Mouse (Mus musculus) right cerebral cortex, adult 2 months (tissue): Measurements from ENCODE around the gene A830018L16Rik.
"Not testable (repeated sequence)": the region's sequence is repeated elsewhere in the genome, so short reads cannot be mapped to it uniquely, and the experiment has no call there.

Experiments
- DNase-seq, 2 experiments: peaks; one replicate each; pipeline ENCODE4 v3.0.0; 2021 to 2022; ENCODE audit warnings: low spot score in 2 of 2

The A830018L16Rik gene

DNA sequence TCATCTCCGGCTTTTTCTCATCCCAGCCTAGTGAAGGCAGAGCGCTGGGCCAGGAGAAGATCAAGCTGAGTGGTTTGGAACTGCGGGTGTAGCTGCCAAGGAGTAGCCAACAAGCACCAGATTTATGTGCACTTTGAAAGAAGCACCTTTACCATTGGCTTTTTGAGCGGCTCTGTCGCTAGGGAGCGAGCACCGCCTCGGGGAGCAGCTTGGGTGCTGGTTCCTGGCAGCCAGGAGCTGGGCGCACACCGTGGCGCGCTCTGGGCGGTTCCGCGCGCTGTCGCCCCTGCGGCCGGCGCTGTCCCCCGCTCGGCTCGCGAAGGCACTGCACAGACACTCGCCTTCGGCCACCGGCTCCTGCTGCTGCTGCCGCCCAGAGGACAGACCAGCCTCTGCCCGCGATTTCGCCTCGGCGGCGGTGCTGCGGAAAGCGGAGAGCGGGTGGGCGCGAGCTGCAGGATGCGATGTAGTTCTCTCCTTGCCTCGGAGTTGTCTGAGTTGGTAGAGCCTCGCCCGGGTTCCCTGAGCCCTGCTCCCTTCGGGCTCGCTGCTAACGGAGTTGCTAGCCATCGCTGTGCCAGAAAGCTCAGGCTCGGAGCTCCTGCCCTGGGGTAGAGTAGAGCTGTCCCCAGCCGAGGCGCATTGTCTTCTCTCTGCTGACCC lies at the start of gene A830018L16Rik:
A830018L16Rik (plus strand) TSS at position 212 of the 663 bp plus-strand sequence.
- DNase-seq, result peak; percentile 80 to 83

- DNase-seq, result no peak
These were observed 28.1 kb upstream of the A830018L16Rik start for GRCm38 (mm10) chr1:11385846-11386245.

DNA sequence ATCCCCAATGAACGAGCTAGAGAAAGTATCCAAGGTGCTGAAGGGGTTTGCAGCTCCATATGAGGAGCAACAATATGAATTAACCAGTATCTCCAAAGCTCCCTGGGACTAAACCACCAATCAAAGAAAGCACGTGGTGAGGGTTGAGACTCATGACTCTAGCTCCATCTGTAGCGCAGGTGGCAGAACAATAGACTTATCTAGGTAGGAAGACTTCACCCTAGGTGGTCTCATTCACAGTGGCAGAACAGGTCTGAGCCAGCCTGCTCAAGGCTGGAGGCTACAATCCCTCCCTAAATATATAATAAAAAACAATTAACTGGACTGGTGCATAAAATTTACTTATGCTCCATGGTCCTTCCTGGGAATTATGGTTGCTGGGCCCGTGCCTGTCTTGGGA lies 18.5 kb upstream of the A830018L16Rik start:
- no peak for DNase-seq

DNA sequence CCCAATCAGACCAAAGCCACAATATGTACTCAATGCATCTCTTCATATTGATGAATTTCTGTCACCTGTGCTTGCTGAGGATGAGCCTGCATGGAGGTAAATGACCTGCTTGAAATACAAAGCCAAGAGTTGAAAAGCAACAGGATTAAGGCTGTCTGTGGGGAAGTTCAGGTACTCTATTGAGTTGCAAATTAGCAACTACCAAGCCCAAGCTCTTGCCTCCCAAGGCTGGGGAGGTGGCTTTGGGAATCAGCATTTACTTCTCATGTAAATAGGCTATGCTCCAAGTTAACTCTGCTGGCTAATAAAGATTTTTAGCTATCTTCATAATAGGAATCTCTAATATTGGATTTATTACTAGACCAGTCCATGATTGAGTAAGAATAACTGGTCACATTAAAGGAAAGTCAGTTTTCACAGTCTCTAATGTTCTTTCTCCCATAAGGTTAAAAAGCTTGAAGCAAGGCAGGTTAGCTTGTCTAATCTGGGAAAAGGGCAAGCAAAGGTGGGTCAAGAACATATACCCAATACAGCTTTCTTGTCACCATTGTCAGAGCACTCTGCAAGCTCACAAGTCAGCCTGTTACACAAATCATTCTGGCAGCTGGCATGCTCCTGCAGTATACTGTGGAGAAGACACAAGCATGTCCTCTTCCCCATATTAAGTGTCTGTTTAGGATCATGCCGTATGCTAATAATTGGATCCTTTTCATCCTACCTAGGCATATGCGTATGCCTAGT lies 17.7 kb upstream of the A830018L16Rik start:
- DNase-seq, result no peak

GRCm38 (mm10) chr1:11401159-11401558 lies 12.7 kb upstream of the A830018L16Rik start:
- DNase-seq, result no peak

DNA sequence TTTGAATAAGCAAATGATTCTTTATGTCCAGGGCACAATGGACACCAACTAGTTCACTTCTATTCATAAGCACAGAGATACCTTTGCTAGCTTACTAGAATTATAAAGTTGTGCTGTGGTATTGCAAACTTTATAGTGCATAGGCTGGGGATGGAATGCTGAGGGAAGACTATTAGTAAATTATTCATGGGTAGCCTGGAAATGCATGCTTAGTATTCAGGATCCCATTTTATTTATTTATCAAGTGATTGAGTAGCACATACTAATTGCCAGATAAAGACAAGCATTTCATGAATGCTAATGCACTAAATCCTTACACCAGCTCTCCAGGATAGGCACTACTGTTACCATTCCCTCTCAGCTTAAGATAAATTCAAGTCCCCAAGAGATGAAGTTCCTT lies 8.4 kb upstream of the A830018L16Rik start:
- DNase-seq, result no peak

DNA sequence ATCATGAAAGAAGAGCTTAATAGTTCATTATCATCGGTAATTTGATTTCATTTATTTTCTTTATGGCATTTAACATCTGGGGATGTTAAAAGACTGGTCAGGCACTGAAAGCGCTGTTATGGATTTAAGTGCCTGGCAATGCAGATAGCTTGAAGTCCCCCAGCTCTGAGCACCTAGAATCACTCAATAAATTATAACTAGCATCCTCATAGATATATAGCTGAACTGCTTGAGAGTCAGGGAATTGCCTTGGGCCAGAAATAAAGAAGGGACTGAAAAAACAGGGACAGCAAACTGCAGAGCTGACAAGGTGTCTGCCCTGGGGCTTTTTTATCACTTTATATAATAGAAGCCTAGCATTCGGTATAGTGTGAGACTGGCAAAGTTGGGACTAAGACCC lies 7.9 kb upstream of the A830018L16Rik start:
- no peak for DNase-seq

GRCm38 (mm10) chr1:11414560-11414959 lies 655 bp downstream of the A830018L16Rik start:
- no peak for DNase-seq

- DNase-seq, result no peak
These were observed 13.4 kb downstream of the A830018L16Rik start for GRCm38 (mm10) chr1:11427310-11427709.

DNA sequence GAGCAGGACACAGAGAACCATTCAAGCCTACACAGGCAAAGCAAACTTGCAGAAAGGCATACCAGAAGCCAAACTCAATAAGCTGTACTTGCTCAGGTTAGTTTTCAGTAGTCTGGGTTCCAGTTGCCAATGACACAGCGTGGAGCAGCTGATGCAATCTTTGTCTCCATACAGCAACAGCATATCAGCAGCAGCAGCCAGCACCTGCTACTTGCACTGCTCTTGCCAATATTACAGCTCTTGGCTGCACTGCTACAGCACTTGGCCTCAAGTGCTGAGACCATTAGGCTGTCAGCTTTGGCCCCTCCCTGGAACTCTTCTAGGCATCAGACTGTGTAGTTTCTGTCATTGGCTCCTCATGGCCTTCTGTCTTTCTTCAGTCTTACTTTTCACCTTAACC lies 44.4 kb downstream of the A830018L16Rik start:
- DNase-seq, result peak in 1 of 2 experiments; percentile 7

DNA sequence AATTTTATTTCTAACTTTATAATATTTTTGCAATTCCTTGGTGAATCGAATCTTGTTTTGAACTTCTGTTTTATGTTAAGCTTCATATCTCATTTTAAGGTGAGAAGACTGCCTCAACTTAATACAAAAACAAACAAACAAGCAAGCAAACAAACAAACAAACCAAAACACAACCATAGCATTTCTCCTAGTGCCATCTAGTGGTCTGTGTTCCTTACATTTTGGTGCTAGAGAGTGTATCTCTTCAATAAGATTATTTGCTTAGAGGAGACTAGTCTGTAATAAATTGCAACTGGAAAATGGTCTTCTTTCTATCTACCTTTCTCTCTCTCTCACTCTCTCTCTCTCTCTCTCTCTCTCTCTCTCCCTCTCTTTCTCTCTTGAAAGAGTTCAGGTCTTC lies 52.4 kb downstream of the A830018L16Rik start:
- DNase-seq, result no peak

- no peak for DNase-seq
These were observed 53.2 kb downstream of the A830018L16Rik start for GRCm38 (mm10) chr1:11467065-11467643.

DNA sequence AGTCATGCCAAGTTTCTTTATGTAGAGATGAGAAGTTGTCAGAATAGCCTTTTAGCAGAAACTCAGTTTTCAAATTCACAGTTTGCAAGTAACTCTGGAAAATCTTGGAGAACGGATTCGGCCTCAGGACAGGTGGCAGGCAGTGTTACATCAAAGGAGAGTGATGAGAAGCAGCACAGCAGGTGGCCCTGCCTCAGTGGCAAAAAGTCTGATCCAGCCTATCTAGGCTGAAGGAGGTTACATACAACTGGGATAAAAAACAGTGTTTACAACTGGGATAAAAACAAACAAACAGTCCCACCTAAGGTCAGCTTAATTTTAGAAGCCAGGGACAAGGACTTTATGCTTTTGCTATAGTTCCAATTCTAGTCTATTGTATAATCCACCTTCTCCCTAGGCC lies 79.0 kb downstream of the A830018L16Rik start:
- DNase-seq, result no peak

GRCm38 (mm10) chr1:11501556-11501955 lies 87.7 kb downstream of the A830018L16Rik start:
- no peak for DNase-seq

- DNase-seq, result not testable (repeated sequence)
These were observed 135.9 kb downstream of the A830018L16Rik start for GRCm38 (mm10) chr1:11549810-11550209.

DNA sequence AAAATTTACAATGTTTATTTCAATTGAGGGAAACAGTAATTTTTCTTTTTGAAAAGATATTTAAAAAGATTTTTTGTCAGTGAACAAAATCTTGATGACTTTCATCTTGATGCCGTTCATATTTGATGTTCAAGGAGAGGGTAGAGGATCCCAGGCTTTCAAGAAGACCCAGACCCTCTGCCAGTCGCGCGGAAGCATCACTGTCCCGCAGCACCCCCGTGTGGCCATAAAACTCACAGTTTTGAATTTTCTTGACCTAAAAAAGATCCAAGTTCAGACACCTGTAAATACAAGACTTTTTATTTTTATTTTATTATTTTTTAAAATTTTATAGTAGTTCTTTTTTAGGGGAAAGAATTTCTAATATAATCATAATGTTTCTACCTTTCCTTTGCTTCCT lies 151.4 kb downstream of the A830018L16Rik start:
- peak; percentile 50 to 59 for DNase-seq

DNA sequence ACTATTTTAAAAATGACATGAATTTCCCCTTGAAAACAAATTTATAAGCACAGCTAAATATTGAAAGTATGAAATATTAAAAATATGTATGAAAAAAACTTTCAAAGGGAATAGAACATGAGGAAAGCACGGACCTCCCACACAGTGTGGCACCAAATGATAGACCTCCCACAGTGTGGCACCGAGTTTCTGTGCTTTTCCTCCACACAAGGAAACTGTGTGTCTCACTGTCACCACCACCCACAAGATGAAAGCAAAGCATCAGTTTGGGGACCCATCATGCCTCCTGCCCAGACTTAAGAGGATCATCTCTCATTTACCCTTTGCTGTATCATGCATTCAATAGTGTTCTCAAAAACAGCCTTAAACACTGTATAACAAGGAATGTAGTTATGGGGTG lies 152.8 kb downstream of the A830018L16Rik start:
- DNase-seq, result no peak

DNA sequence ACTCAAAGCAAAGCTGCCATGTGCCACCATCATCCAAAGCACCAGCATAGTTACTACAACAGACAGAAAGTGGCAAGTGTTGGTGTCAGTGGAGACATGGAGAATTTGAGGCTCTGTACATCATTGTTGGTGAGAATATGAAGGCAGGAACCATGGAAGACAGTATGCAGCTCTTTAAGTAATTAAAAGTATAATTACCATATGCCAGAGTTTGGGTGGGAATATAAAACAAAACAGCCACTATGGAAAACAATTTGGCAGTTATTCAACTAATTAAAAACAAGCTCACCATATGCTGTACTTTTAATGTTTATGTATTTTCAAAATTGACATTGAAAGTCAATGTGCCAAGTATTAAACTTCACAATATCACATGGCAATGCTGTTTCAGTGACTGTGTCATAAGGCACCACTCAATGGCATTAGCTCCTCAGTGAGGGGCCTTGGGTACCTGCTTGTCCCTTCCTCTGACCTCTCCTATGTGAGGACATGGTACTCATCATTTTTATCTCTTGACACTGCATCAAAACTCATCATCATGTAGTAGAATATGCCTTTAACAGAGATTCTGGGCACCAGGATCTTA lies 153.5 kb downstream of the A830018L16Rik start:
- DNase-seq, result no peak

- DNase-seq, result no peak
These were observed 156.4 kb downstream of the A830018L16Rik start for GRCm38 (mm10) chr1:11570274-11570673.

- DNase-seq, result peak in 1 of 2 experiments; percentile 42
These were observed 159.6 kb downstream of the A830018L16Rik start for GRCm38 (mm10) chr1:11573462-11573861.

DNA sequence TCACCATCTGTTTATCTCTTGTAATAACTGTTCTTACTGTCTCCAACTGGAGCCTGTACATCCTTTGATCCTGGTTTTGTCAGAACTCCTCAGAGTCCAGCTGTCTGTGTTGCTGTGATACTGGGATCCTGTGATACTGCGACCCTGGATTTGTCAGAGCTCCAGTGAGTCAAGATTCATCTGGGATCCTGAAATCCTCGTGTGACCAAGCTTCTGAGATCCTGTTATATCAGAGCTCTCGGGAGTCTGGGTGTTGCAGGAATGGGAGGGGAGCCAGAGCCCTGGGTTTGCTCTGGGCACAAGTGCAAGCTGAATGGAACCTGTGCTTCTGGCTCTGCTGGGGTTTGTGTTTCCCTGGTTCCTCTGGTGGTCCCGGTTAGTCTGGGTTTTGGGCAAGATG lies 166.1 kb downstream of the A830018L16Rik start:
- DNase-seq, result no peak

DNA sequence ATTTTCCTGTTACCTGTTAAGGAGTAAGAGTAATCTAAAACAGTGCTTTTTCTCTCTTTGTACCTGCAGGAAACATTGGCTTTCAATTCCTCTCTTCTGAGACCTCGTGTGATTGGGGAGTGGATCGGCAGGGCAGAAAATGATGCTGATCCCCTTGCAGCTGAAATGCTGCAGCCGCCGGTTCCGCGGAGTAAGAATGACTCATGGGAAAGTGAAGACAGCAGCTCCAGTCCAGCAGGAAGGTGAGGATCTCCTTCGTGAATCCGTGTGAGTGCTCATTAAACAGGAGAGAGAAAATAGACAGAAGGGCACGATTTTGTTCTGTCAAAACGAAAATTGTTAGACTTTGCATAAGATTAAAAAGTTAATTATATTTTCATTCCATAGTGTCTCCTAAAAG lies 174.4 kb downstream of the A830018L16Rik start:
- no peak for DNase-seq

GRCm38 (mm10) chr1:11650137-11650536 lies 236.2 kb downstream of the A830018L16Rik start:
- DNase-seq, result no peak
